ENCODE assay signal across 8 mouse cellular contexts in genomic region chr4:105365076-105365475, GRCm38 (mm10).
DNase-seq lines count a peak whose midpoint lies in the region; TF ChIP-seq lines count a peak whose summit lies in the region.

No protein-coding gene starts in this region.

- peak overlapping the region; percentile 63 for H3K27ac ChIP-seq in testis, adult 2 months (ENCODE audit: control insufficient read depth, insufficient read depth, low read depth, low read length)
- H3K27ac ChIP-seq in limb, embryonic 10.5 days = no peak overlapping the region
- H3K27ac ChIP-seq in thymus, adult 2 months (ENCODE audit: control insufficient read depth, insufficient read depth, low read length) = no peak overlapping the region

- no peaks in the 10 kb centered on the region for H3K27me3 ChIP-seq in testis, adult 2 months (ENCODE audit: control insufficient read depth, insufficient read depth, low read length)
- H3K27me3 ChIP-seq in limb, embryonic 10.5 days (ENCODE audit: low read depth, poor library complexity, severe bottlenecking) = no peaks in the 10 kb centered on the region
- H3K27me3 ChIP-seq in thymus, adult 2 months (ENCODE audit: control insufficient read depth, insufficient read depth, low read length) = no peaks in the 10 kb centered on the region

- no peaks in the 10 kb centered on the region for H3K4me1 ChIP-seq in testis, adult 2 months (ENCODE audit: control insufficient read depth, insufficient read depth, low read length)
- H3K4me1 ChIP-seq in limb, embryonic 10.5 days = peaks cover 12% of the 10 kb centered on the region; the same call in 1 of the 2 replicates
- no peaks in the 10 kb centered on the region for H3K4me1 ChIP-seq in thymus, adult 2 months (replicated peaks; ENCODE audit: control insufficient read depth, insufficient read depth, low read length)

- H3K4me3 ChIP-seq in testis, adult 2 months (ENCODE audit: control insufficient read depth, low read depth, low read length) = no peak overlapping the region
- H3K4me3 ChIP-seq in limb, embryonic 10.5 days = no peak overlapping the region
- no peak overlapping the region for H3K4me3 ChIP-seq in thymus, adult 2 months (ENCODE audit: control insufficient read depth, insufficient read depth, low read length)

- no peak for TF ChIP-seq CTCF in testis, adult 2 months (IDR thresholded peaks at IDR 0.05; ENCODE audit: control insufficient read depth, insufficient read depth, insufficient replicate concordance, low read depth, low read length)
- TF ChIP-seq CTCF in thymus, adult 2 months (IDR thresholded peaks at IDR 0.05; ENCODE audit: borderline replicate concordance, control insufficient read depth, extremely low read depth, insufficient read depth, low read length, poor library complexity) = no peak

- H3K36me3 ChIP-seq in testis, adult 2 months (ENCODE audit: control insufficient read depth, insufficient read depth, low read length) = no peaks in the 10 kb centered on the region
- no peaks in the 10 kb centered on the region for H3K36me3 ChIP-seq in limb, embryonic 10.5 days
- H3K36me3 ChIP-seq in thymus, adult 2 months (ENCODE audit: control insufficient read depth, insufficient read depth, low read length) = no peaks in the 10 kb centered on the region

- TF ChIP-seq POLR2A in testis, adult 2 months (IDR thresholded peaks at IDR 0.05; ENCODE audit: control insufficient read depth, low read depth, low read length) = no peak
- TF ChIP-seq POLR2A in thymus, adult 2 months (IDR thresholded peaks at IDR 0.05; ENCODE audit: control insufficient read depth, extremely low read depth, insufficient read depth, low read length, poor library complexity) = no peak

- DNase-seq in adrenal gland, postnatal 10 days = peak; percentile 8
- no peak for DNase-seq in adrenal gland, postnatal 14 days
- DNase-seq in testis, postnatal 10 days (ENCODE audit: low spot score) = no peak
- DNase-seq in limb, embryonic 10.5 days (ENCODE audit: low spot score) = peak; percentile 28
- no peak for DNase-seq in thymus, adult 2 months
- DNase-seq in thymus, postnatal 36 days = no peak
- no peak for DNase-seq in spleen, postnatal 10 days (ENCODE audit: low spot score in 2 of 2)

- WGBS in limb, embryonic 10.5 days = 85% methylated on average over 5 of the region's 5 CpGs
- 89% methylated on average over 5 of the region's 5 CpGs for WGBS in thymus, adult 2 months

- no peaks in the 10 kb centered on the region for H3K9me3 ChIP-seq in limb, embryonic 10.5 days (replicated peaks)

Comparison
In these comparisons a context has a peak if more than half of its experiments do, and no peak if none do; other contexts are left out.
1. DNase-seq: peak in adrenal gland, postnatal 10 days (single experiment) and limb, embryonic 10.5 days (single experiment); none in adrenal gland, postnatal 14 days (single experiment), testis, postnatal 10 days (single experiment), thymus, adult 2 months (single experiment), thymus, postnatal 36 days (0 of 2) and spleen, postnatal 10 days (0 of 2).